Mouse (Mus musculus) bone marrow, adult 2 months (tissue): ENCODE results near the gene Aox1.

Experiments used
- CTCF ChIP-seq: fragments of 200-500 bp; IDR thresholded peaks from 2 replicates; pipeline ENCODE4 v1.5.1; 2011; ENCODE audit warnings: low read length, control low read depth; ENCODE audit not compliant: control insufficient read depth, insufficient read depth
- POLR2A ChIP-seq: fragments of 200-500 bp; IDR thresholded peaks from 2 replicates; pipeline ENCODE4 v1.6.1; 2011; ENCODE audit warnings: low read depth, mild to moderate bottlenecking, control low read depth, low read length, borderline replicate concordance; ENCODE audit not compliant: control insufficient read depth

- TF ChIP-seq CTCF, result no peak
- no peak for TF ChIP-seq POLR2A
These were observed 76.0 kb downstream of the Aox1 start for GRCm38 (mm10) chr1:58105685-58106084.
